Mouse (Mus musculus) regulatory T cell (primary cell): ENCODE results near the gene Acads.
"Not testable (repeated sequence)": the region's sequence is repeated elsewhere in the genome, so short reads cannot be mapped to it uniquely, and the experiment has no call there.

Experiments used
- in situ Hi-C: fragments of 300-600 bp; cut with MboI, MseI; formaldehyde crosslinking; loops from one replicate; pipeline ENCODE4 v1.15.1; 2025; ENCODE audit warnings: high pct_unique_total_duplicates

Acads gene

GRCm38 (mm10) chr5:115125211-115125871 lies 6.2 kb upstream of the Acads start:
- in situ Hi-C loops = loop anchor here (5.0 kb wide), 3 partner anchors 37 to 112 kb away; partner anchors contain the start of gene Pop5

DNA sequence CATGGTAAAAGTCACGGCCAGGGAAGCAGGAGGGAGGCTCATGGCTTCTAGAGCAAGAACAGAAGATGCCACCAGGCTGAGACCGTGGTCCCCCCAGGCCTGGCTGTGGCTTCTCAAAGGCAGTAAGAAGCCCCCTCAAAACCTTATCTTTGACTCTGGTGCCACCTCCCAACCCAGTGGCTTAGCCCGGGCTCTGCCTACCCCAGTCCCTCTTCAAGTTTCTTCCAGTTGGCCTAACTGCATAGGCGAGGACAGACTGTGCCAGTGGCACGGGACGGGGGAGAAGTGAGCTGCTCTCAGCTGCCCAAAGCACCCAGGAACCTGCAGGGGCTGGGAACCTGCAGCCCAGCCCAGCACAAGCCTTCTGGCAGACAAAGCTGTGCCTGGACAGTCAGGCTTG lies 5.5 kb upstream of the Acads start:
- in situ Hi-C loops = loop anchor here (5.0 kb wide), 3 partner anchors 38 to 113 kb away; partner anchors contain the start of gene Pop5

- in situ Hi-C loops = no loop called here
These were observed 1.8 kb upstream of the Acads start for GRCm38 (mm10) chr5:115120978-115121377.

- in situ Hi-C loops = no loop called here
These were observed 1.7 kb downstream of the Acads start for GRCm38 (mm10) chr5:115117467-115117866.

GRCm38 (mm10) chr5:115116426-115116825 lies 2.7 kb downstream of the Acads start:
- in situ Hi-C loops = no loop called here

DNA sequence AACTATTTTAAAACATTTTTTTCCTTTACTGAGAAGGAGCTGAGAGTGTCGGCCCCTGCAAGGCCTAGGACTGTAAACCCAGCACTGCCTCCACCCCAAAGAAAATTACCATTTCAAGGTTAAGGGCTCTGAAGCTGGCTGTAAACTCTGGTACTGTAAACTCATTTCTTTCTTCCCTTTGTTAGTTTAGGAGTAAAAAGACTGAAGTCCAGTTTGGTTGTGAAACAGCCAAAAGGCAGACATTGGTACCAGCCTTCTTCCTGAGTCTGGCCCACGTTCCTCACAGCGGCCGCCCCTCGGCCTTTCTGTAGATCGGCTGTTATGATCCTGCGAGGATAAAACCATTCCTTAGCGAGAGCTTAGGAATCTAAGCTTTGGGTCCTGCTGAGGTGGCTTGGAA lies 4.6 kb downstream of the Acads start:
- in situ Hi-C loops = no loop called here

GRCm38 (mm10) chr5:115113244-115113643 lies 5.9 kb downstream of the Acads start:
- in situ Hi-C loops = no loop called here

GRCm38 (mm10) chr5:115111156-115111555 lies 8.0 kb downstream of the Acads start:
- in situ Hi-C loops = no loop called here

GRCm38 (mm10) chr5:115103253-115103652 lies 15.9 kb downstream of the Acads start:
- in situ Hi-C loops = not testable (repeated sequence)

DNA sequence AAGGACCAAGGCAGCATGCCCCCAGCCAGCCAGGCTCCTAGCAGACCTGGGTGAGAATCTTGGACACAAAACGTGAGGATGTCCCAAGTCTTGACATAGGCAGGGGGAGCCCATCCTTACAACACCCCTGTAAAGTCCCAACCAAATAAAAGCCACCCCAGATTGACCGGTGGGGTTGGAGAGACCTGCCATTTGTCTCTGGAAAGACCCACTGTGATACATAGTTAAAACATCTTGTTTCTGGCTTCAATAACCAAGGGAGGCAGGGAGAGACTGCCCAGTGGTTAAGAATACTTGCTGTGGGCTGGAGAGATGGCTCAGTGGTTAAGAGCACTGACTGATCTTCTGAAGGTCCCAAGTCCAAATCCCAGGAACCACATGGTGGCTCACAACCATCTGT lies 16.9 kb downstream of the Acads start:
- in situ Hi-C loops = no loop called here

- in situ Hi-C loops = no loop called here
These were observed 18.7 kb downstream of the Acads start for GRCm38 (mm10) chr5:115100473-115100872.

DNA sequence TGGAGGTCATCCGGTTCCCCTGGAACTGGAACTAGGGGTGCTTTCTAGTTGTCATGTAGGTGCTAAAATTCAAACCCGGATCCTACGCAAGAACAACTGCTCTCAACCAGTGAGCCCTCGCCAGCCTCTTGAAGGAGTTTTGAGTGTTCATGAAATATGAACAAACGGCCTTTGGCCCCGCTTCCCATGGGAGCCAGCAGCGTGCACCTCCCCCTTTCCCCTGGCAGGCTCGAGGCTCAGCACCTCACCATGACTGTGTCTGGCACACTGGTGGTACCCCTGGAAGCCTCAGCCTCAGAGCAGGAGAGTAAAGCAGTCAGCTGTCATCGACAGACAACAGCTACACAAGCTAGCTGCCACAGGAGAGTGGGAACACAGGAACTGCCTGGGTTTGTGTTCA lies 19.2 kb downstream of the Acads start:
- in situ Hi-C loops = no loop called here

DNA sequence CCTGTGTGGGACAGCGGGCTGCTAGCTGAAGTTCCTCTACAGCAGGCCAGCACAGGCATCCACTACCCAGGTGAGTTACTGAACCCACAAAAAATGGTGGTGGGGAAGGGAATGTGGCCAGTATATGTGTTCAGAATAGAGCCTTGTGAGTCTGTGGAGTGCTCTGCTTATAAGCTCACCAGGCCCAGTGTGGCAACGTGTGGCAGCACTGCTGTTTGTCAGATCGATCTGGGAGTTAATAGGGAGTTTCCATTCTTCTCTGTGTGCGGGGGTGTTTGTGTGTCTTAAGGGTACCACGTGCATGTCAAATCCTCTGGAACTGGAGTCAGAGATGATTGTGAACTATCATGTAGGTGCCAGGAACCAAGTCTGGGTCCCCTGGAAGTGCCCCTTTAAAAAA lies 19.6 kb downstream of the Acads start:
- in situ Hi-C loops = no loop called here

DNA sequence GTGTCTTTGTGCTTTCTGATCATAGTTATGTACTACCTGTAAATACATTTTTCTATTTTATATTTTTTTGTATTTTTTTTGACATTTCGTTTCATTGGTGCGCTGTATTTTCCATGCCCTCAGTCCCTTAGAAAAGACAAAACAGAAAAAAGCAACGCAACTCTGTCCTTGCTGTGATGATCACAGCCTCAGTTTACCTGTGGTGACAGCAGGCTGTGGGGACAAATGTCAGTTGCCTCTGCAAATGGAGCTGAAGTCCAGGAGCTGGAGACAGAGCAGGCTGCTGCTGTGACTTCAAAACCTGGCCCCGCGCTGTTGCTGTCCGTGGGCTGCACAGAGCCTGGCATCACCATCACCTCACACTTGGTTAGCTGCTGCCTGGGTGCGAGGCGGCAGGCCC lies 21.0 kb downstream of the Acads start, which contains the start of gene Gm10401:
TSS of gene Gm10401 (minus strand) at position 101 of the 400 bp plus-strand sequence.
- in situ Hi-C loops = no loop called here

DNA sequence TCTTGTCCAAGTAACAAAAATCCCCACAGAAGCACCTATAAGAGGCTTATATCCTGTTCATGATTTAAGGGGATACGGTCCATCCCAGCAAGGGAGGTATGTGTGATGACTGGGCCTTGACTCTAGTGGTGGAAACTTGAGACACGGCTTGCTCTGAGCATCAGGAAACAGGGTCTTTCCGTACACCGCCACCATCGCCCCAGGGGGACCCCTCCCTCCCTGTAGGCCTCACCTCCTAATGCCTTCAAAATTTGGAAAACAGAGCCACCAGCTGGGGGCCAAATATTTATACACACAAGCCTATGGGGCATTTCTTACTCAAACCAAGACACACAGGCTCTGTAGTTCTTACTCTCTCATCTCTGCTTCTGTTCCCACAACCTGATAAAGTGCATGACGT lies 27.4 kb downstream of the Acads start:
- in situ Hi-C loops = no loop called here

GRCm38 (mm10) chr5:115091015-115091414 lies 28.1 kb downstream of the Acads start:
- in situ Hi-C loops = no loop called here

DNA sequence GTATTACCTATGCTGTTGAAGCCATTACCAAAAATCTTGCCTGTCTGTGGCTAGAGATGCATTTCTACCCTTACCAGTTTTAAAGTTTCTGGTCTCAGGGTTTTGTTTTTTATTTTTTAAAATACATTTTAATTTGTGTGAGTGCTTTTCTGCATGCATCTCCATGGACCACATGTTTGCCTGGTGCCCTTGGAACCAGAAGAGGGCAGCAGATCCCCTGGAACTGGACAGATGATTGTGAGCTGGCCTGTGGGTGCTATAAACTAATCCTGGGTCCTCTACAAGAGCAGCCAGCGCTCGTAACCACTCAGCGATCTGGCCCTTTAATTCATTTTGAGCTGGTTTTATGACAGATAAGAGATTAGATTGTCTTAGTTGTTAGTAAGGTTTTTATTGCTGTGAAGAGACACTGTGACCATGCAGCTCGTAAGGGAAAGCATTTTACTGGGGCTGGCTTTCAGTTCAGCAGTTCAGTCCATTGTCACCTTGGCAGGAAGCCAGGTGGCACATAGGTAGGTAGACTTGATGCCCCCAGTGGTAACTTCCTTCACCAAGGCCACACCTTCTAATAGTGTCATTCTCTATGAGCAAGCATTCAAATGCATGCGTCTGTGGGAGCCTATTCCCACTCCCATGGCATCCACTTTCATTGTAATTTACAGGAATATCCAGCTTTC lies 29.4 kb downstream of the Acads start:
- in situ Hi-C loops = loop anchor here (10.0 kb wide), 1 partner anchor 365 kb away; no protein-coding TSS in a partner anchor

- in situ Hi-C loops = loop anchor here (10.0 kb wide), 1 partner anchor 361 kb away; no protein-coding TSS in a partner anchor
These were observed 33.5 kb downstream of the Acads start for GRCm38 (mm10) chr5:115085675-115086074.

DNA sequence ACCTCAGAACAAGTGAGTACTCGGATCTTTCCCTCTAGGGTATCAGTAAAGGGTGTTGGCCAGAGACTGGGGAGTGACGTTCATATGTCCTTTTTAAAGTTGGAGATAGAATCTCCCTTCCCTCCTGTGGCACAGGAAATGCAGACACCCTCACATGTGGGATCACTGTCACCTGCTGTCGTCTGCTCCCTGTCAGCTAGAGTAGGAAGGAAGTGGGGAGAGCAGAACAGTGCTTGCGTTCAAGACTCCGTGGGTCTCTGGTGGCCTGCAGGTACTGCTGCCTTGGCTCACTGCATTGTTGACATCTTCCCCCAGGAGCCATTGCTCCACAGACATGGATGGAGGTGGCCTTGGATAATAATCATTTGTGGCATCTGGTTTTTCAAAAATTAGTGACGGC lies 35.7 kb downstream of the Acads start:
- in situ Hi-C loops = loop anchor here (10.0 kb wide), 1 partner anchor 359 kb away; no protein-coding TSS in a partner anchor

- in situ Hi-C loops = loop anchor here (10.0 kb wide), 1 partner anchor 357 kb away; no protein-coding TSS in a partner anchor
These were observed 37.5 kb downstream of the Acads start for GRCm38 (mm10) chr5:115081636-115082035.

DNA sequence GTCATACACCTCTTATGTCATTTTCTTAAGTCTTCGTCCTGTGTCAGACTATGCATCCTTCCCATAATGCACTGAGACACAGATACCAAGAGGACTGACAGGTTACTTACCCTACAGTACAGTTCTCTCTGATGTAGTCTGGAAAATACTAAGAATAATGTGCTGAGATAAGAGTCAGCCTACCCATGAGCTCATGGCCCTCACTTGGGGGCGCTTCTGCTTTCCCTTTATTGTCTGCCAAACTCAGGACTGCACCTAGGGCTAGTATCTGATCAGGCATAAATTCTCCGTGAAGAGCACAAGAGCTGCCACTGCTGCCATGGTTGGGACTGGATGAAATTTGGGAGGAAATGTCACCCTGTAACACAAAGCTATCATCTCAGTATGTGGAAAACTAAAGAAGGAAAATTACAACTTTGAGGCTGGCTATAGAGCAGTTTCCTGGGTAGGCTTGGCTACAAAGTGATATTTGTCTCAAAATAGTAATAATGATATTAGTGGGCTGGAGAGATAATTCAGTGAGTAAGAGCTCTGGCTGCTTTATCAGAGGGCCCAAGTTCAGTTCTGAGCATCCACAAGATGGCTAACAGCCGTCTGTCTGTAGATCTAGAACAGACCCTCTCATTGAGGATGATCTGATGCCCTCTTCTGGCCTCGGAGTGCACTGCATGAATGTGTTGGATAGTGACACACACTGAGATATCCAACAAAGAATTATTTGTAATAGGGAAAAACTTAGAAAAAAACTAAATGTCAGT lies 42.8 kb downstream of the Acads start:
- in situ Hi-C loops = loop anchor here (5.0 kb wide), 1 partner anchor 99 kb away; no protein-coding TSS in a partner anchor

DNA sequence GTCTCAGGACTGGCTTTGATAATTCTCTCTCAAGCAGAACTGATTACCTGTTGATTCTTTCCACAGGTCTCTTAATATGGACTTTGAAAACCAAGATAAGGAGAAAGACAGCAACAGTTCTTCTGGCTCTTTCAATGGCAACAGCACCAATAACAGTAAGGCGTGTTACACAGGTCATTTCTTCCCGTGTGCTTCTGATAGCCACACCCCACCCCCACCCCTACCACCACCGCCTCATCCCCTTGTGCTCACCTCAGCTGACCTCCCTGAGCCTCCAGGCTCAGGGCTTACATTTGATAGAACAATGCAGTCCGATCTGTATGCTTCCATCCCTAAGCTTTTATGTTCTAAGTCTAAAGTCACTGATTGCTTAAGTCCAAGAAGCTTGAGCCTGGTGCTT lies 44.4 kb downstream of the Acads start:
- in situ Hi-C loops = loop anchor here (5.0 kb wide), 1 partner anchor 97 kb away; no protein-coding TSS in a partner anchor
